Mouse (Mus musculus): ENCODE data around the gene Ankrd1. TPM values are rescaled to one million over a fixed set of nuclear protein-coding genes. Genes with fewer than 3 reads are reported as not detected.

Ankrd1 gene
- polyA plus RNA-seq, 1 experiment from 2014 or later: 0.09 TPM

DNA sequence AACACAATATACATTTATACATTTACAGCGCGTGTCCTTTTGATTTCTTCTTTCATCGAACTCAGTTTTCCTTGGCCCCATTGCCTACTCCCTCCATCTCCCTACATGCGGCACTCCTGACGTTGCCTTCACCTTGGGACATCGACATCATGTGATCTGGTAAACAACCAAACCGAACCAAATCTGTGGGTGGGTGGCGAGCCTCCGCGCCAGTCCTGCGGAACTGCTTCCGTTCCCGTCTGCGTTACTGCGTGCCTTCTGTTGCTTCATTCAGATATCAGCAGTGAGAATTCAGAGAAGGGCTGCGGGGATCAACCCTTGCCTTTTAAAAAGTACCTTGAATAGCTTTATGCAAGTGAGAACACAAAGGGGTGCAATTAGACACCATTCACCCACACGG lies 7.9 kb downstream of the Ankrd1 start:
- no peak for ATAC-seq
- WGBS: 59% methylated on average over 17 of the region's 17 CpGs
- no peaks in the 10 kb centered on the region for H3K9me3 ChIP-seq (ENCODE audit: control insufficient read depth, low read length)
- no peaks in the 10 kb centered on the region for H3K36me3 ChIP-seq (ENCODE audit: control insufficient read depth, insufficient read depth, low read length)
- H3K27me3 ChIP-seq (replicated peaks; ENCODE audit: control insufficient read depth, insufficient read depth, low read length): no peaks in the 10 kb centered on the region
- H3K4me2 ChIP-seq (ENCODE audit: low read depth, low read length): no peak overlapping the region
- no peaks in the 10 kb centered on the region for H3K4me1 ChIP-seq (ENCODE audit: control insufficient read depth, insufficient read depth, low read length)
- H3K4me3 ChIP-seq (ENCODE audit: low read length): no peak overlapping the region
- H3K27ac ChIP-seq (ENCODE audit: low read length): no peak overlapping the region
- H3K9ac ChIP-seq (ENCODE audit: low read depth, low read length): no peak overlapping the region

GRCm38 (mm10) chr19:36111054-36111895 lies 8.6 kb downstream of the Ankrd1 start:
- ATAC-seq: no peak
- Histone ChIP-seq H3K9me3 (ENCODE audit: control insufficient read depth, low read length) (no peaks in the 10 kb centered on the region), H3K4me1 (ENCODE audit: control insufficient read depth, insufficient read depth, low read length) (no peaks in the 10 kb centered on the region), H3K9ac (ENCODE audit: low read depth, low read length) (no peak overlapping the region), H3K36me3 (ENCODE audit: control insufficient read depth, insufficient read depth, low read length) (no peaks in the 10 kb centered on the region), H3K4me2 (ENCODE audit: low read depth, low read length) (no peak overlapping the region), H3K27me3 (replicated peaks; ENCODE audit: control insufficient read depth, insufficient read depth, low read length) (no peaks in the 10 kb centered on the region), H3K4me3 (ENCODE audit: low read length) (no peak overlapping the region), H3K27ac (ENCODE audit: low read length) (no peak overlapping the region)
- 28% methylated on average over 7 of the region's 7 CpGs for WGBS

- no peaks in the 10 kb centered on the region for H3K27me3 ChIP-seq (replicated peaks; ENCODE audit: control insufficient read depth, insufficient read depth, low read length)
- 46% methylated on average over 7 of the region's 7 CpGs for WGBS
- ATAC-seq: no peak
- H3K4me3 ChIP-seq (ENCODE audit: low read length): no peak overlapping the region
- H3K4me2 ChIP-seq (ENCODE audit: low read depth, low read length): no peak overlapping the region
- H3K4me1 ChIP-seq (ENCODE audit: control insufficient read depth, insufficient read depth, low read length): no peaks in the 10 kb centered on the region
- H3K9ac ChIP-seq (ENCODE audit: low read depth, low read length): no peak overlapping the region
- H3K27ac ChIP-seq (ENCODE audit: low read length): no peak overlapping the region
- H3K9me3 ChIP-seq (ENCODE audit: control insufficient read depth, low read length): no peaks in the 10 kb centered on the region
- H3K36me3 ChIP-seq (ENCODE audit: control insufficient read depth, insufficient read depth, low read length): no peaks in the 10 kb centered on the region
Measured at GRCm38 (mm10) chr19:36110465-36110864, 9.4 kb downstream of the Ankrd1 start.

DNA sequence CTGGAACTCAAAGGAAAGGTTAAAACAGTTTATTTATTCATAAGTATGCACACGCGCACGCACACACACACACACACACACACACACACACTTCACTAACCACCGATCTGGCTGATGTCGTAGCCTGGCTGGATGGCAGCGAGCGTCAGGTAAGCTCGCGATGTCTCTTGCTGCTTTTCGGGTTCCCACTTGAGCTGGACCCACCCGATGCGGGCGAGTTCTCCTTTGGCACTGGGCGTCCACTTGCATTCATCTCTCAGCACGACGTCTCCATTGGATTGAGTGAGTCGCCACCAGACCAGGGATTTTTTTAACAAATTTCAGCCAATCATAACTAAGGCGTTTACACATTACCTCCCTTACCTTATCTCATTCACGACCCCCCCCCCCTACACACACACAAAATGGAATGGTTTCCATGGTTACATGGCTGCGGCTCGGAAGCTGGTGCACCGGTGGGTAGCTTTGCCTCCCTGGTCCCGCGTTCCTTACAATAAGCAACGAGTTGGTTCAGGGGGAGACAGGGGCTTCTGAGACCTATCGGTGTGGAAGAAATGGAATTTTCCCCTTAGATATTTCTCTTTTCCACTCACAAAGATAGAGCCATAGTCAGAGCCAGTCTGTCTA lies 10.5 kb downstream of the Ankrd1 start:
- no peaks in the 10 kb centered on the region for H3K4me1 ChIP-seq (ENCODE audit: control insufficient read depth, insufficient read depth, low read length)
- no peak overlapping the region for H3K27ac ChIP-seq (ENCODE audit: low read length)
- H3K9ac ChIP-seq (ENCODE audit: low read depth, low read length): no peak overlapping the region
- WGBS: 79% methylated on average over 26 of the region's 26 CpGs
- no peak overlapping the region for H3K4me3 ChIP-seq (ENCODE audit: low read length)
- no peak overlapping the region for H3K4me2 ChIP-seq (ENCODE audit: low read depth, low read length)
- no peaks in the 10 kb centered on the region for H3K27me3 ChIP-seq (replicated peaks; ENCODE audit: control insufficient read depth, insufficient read depth, low read length)
- ATAC-seq: no peak
- no peaks in the 10 kb centered on the region for H3K9me3 ChIP-seq (ENCODE audit: control insufficient read depth, low read length)
- no peaks in the 10 kb centered on the region for H3K36me3 ChIP-seq (ENCODE audit: control insufficient read depth, insufficient read depth, low read length)

GRCm38 (mm10) chr19:36103909-36104308 lies 16.0 kb downstream of the Ankrd1 start:
- Histone ChIP-seq H3K9me3 (ENCODE audit: control insufficient read depth, low read length) (no peaks in the 10 kb centered on the region), H3K36me3 (ENCODE audit: control insufficient read depth, insufficient read depth, low read length) (peaks cover 3% of the 10 kb centered on the region; the same call in 1 of the 2 replicates), H3K9ac (ENCODE audit: low read depth, low read length) (no peak overlapping the region), H3K4me1 (ENCODE audit: control insufficient read depth, insufficient read depth, low read length) (no peaks in the 10 kb centered on the region), H3K4me2 (ENCODE audit: low read depth, low read length) (no peak overlapping the region), H3K27ac (ENCODE audit: low read length) (no peak overlapping the region), H3K4me3 (ENCODE audit: low read length) (no peak overlapping the region), H3K27me3 (replicated peaks; ENCODE audit: control insufficient read depth, insufficient read depth, low read length) (no peaks in the 10 kb centered on the region)
- 82% methylated on average over 5 of the region's 5 CpGs for WGBS
- ATAC-seq: no peak

GRCm38 (mm10) chr19:36098916-36099315 lies 21.0 kb downstream of the Ankrd1 start:
- Histone ChIP-seq H3K27me3 (replicated peaks; ENCODE audit: control insufficient read depth, insufficient read depth, low read length) (no peaks in the 10 kb centered on the region), H3K4me2 (ENCODE audit: low read depth, low read length) (no peak overlapping the region)

GRCm38 (mm10) chr19:36098265-36098664 lies 21.6 kb downstream of the Ankrd1 start:
- Histone ChIP-seq H3K4me3 (ENCODE audit: low read length) (no peak overlapping the region), H3K9me3 (ENCODE audit: control insufficient read depth, low read length) (no peaks in the 10 kb centered on the region), H3K36me3 (ENCODE audit: control insufficient read depth, insufficient read depth, low read length) (peaks cover 7% of the 10 kb centered on the region), H3K4me2 (ENCODE audit: low read depth, low read length) (no peak overlapping the region), H3K4me1 (ENCODE audit: control insufficient read depth, insufficient read depth, low read length) (no peaks in the 10 kb centered on the region), H3K27me3 (replicated peaks; ENCODE audit: control insufficient read depth, insufficient read depth, low read length) (no peaks in the 10 kb centered on the region), H3K27ac (ENCODE audit: low read length) (no peak overlapping the region), H3K9ac (ENCODE audit: low read depth, low read length) (no peak overlapping the region)
- ATAC-seq: no peak
- WGBS: 100% methylated on average over 1 of the region's 1 CpGs

More at GRCm38 (mm10) chr19:36098916-36099315, 21.0 kb downstream of the Ankrd1 start:
- no peaks in the 10 kb centered on the region for H3K9me3 ChIP-seq (ENCODE audit: control insufficient read depth, low read length)
- 90% methylated on average over 7 of the region's 7 CpGs for WGBS
- H3K9ac ChIP-seq (ENCODE audit: low read depth, low read length): no peak overlapping the region
- no peak overlapping the region for H3K27ac ChIP-seq (ENCODE audit: low read length)
- H3K36me3 ChIP-seq (ENCODE audit: control insufficient read depth, insufficient read depth, low read length): peaks cover 7% of the 10 kb centered on the region
- ATAC-seq: no peak
- H3K4me3 ChIP-seq (ENCODE audit: low read length): no peak overlapping the region
- no peaks in the 10 kb centered on the region for H3K4me1 ChIP-seq (ENCODE audit: control insufficient read depth, insufficient read depth, low read length)

DNA sequence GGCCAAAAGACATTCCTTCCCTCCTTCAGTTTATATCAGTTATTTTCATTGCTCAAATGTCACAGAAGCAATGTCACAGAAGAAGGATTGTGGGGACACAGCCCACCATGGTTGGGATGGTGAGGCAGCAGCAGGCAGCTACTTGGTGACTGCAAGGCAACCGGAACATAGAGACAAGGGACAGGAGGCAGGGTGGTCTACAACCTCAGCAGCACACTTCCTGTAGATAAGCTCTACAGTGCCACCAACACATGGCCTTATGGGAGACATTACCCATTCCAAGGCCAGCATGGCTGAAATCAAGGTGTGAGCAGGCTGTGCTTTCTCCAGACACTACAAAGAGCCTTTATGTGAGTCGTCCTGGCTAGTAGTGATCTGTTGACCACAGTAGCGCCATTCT lies 22.7 kb downstream of the Ankrd1 start:
- Histone ChIP-seq H3K27me3 (replicated peaks; ENCODE audit: control insufficient read depth, insufficient read depth, low read length) (no peaks in the 10 kb centered on the region), H3K36me3 (ENCODE audit: control insufficient read depth, insufficient read depth, low read length) (peaks cover 7% of the 10 kb centered on the region), H3K9me3 (ENCODE audit: control insufficient read depth, low read length) (no peaks in the 10 kb centered on the region), H3K4me3 (ENCODE audit: low read length) (no peak overlapping the region), H3K4me1 (ENCODE audit: control insufficient read depth, insufficient read depth, low read length) (no peaks in the 10 kb centered on the region), H3K4me2 (ENCODE audit: low read depth, low read length) (no peak overlapping the region), H3K27ac (ENCODE audit: low read length) (no peak overlapping the region), H3K9ac (ENCODE audit: low read depth, low read length) (no peak overlapping the region)
- 89% methylated on average over 3 of the region's 3 CpGs for WGBS
- ATAC-seq: no peak

- no peak for ATAC-seq
- Histone ChIP-seq H3K9me3 (ENCODE audit: control insufficient read depth, low read length) (no peaks in the 10 kb centered on the region), H3K4me1 (ENCODE audit: control insufficient read depth, insufficient read depth, low read length) (no peaks in the 10 kb centered on the region), H3K4me3 (ENCODE audit: low read length) (no peak overlapping the region), H3K36me3 (ENCODE audit: control insufficient read depth, insufficient read depth, low read length) (peaks cover 4% of the 10 kb centered on the region), H3K27me3 (replicated peaks; ENCODE audit: control insufficient read depth, insufficient read depth, low read length) (no peaks in the 10 kb centered on the region), H3K27ac (ENCODE audit: low read length) (no peak overlapping the region), H3K4me2 (ENCODE audit: low read depth, low read length) (no peak overlapping the region), H3K9ac (ENCODE audit: low read depth, low read length) (no peak overlapping the region)
- WGBS: 47% methylated on average over 5 of the region's 5 CpGs
Measured at GRCm38 (mm10) chr19:36090781-36091180, 29.1 kb downstream of the Ankrd1 start.
